Mouse (Mus musculus): ENCODE results near the gene Vmn2r118. TPM values are rescaled to one million over a fixed set of nuclear protein-coding genes. Genes with fewer than 3 reads are reported as not detected.

Vmn2r118 gene
- not detected in 2 replicates for polyA plus RNA-seq (2016; fragmentation: Nextera tagmentation; extraction: Ambion mirVana)

- Histone ChIP-seq H3K27ac (no peak within 1 kb of the TSS), H3K36me3 (no peaks in the 10 kb centered on the region), H3K9me3 (no peaks in the 10 kb centered on the region), H3K27me3 (ENCODE audit: insufficient read depth, poor library complexity, severe bottlenecking) (no peaks in the 10 kb centered on the region), H3K4me3 (no peak within 1 kb of the TSS), H3K4me1 (no peaks in the 10 kb centered on the region)
- 87% methylated on average over 3 of the region's 3 CpGs for WGBS
- DNase-seq (ENCODE audit: low spot score) = no peak
These were observed at the start of gene Vmn2r118 for GRCm38 (mm10) chr17:55625092-55625491. Vmn2r118 (minus strand) TSS chr17:55625192.

GRCm38 (mm10) chr17:55661099-55661498 lies 36.1 kb upstream of the Vmn2r118 start:
- WGBS = 74% methylated on average over 2 of the region's 2 CpGs
- H3K27ac ChIP-seq = no peak overlapping the region
- H3K4me1 ChIP-seq = no peaks in the 10 kb centered on the region
- H3K36me3 ChIP-seq = peaks cover 15% of the 10 kb centered on the region
- no peak overlapping the region for H3K4me3 ChIP-seq
- no peaks in the 10 kb centered on the region for H3K9me3 ChIP-seq
- DNase-seq (ENCODE audit: low spot score) = peak; percentile 77
- H3K27me3 ChIP-seq (ENCODE audit: insufficient read depth, poor library complexity, severe bottlenecking) = no peaks in the 10 kb centered on the region

GRCm38 (mm10) chr17:55590838-55591237 lies 34.2 kb downstream of the Vmn2r118 start:
- H3K4me1 ChIP-seq = no peaks in the 10 kb centered on the region
- 56% methylated on average over 1 of the region's 1 CpGs for WGBS
- no peaks in the 10 kb centered on the region for H3K9me3 ChIP-seq
- no peak for DNase-seq (ENCODE audit: low spot score)
- H3K4me3 ChIP-seq = no peak overlapping the region
- no peaks in the 10 kb centered on the region for H3K36me3 ChIP-seq
- H3K27ac ChIP-seq = no peak overlapping the region
- H3K27me3 ChIP-seq (ENCODE audit: insufficient read depth, poor library complexity, severe bottlenecking) = no peaks in the 10 kb centered on the region

GRCm38 (mm10) chr17:55561774-55562173 lies 63.2 kb downstream of the Vmn2r118 start:
- WGBS = 64% methylated on average over 2 of the region's 2 CpGs
- no peak overlapping the region for H3K4me3 ChIP-seq
- DNase-seq (ENCODE audit: low spot score) = no peak

GRCm38 (mm10) chr17:55548476-55548875 lies 76.5 kb downstream of the Vmn2r118 start:
- Histone ChIP-seq H3K36me3 (no peaks in the 10 kb centered on the region), H3K4me3 (no peak overlapping the region), H3K27ac (no peak overlapping the region), H3K9me3 (no peaks in the 10 kb centered on the region), H3K27me3 (ENCODE audit: insufficient read depth, poor library complexity, severe bottlenecking) (no peaks in the 10 kb centered on the region), H3K4me1 (no peaks in the 10 kb centered on the region)
- no peak for DNase-seq (ENCODE audit: low spot score)
- WGBS = 75% methylated on average over 1 of the region's 1 CpGs

More at GRCm38 (mm10) chr17:55561774-55562173, 63.2 kb downstream of the Vmn2r118 start:
- H3K27ac ChIP-seq = no peak overlapping the region
- H3K27me3 ChIP-seq (ENCODE audit: insufficient read depth, poor library complexity, severe bottlenecking) = no peaks in the 10 kb centered on the region
- H3K36me3 ChIP-seq = no peaks in the 10 kb centered on the region
- no peaks in the 10 kb centered on the region for H3K9me3 ChIP-seq
- no peaks in the 10 kb centered on the region for H3K4me1 ChIP-seq

Other genes with a start within 250 kb of the Vmn2r118 start
- gene St6gal2, start 179.8 kb downstream of the Vmn2r118 start, polyA plus RNA-seq (2016; fragmentation: Nextera tagmentation; extraction: Ambion mirVana) = 0.52 and 2.7 TPM in 2 replicates
- 6.0 and 8.4 TPM in 2 replicates for gene Pot1b, start 87.4 kb upstream of the Vmn2r118 start, polyA plus RNA-seq (2016; fragmentation: Nextera tagmentation; extraction: Ambion mirVana)
- gene Adgre4, start 124.8 kb upstream of the Vmn2r118 start, polyA plus RNA-seq (2016; fragmentation: Nextera tagmentation; extraction: Ambion mirVana) = 0.05 TPM in 1 of 2 replicates, not detected in the other

All from heart, embryonic 10.5 days (tissue).